Mouse (Mus musculus) myocyte (in vitro differentiated cells): Measurements from ENCODE around the gene Dhx15. TPM values are rescaled to one million over a fixed set of nuclear protein-coding genes. Genes with fewer than 3 reads are reported as not detected.

Experiments used
- H3K27me3 ChIP-seq: one replicate; pipeline ENCODE4 v1.6.1; 2011; ENCODE audit not compliant: control insufficient read depth, insufficient read depth, insufficient read length
- H3K36me3 ChIP-seq: one replicate; pipeline ENCODE4 v1.6.1; 2011; ENCODE audit not compliant: control insufficient read depth, insufficient read depth
- H3K4me2 ChIP-seq: one replicate; pipeline ENCODE4 v1.6.1; 2011; ENCODE audit warnings: low read depth, control low read depth
- H3K4me3 ChIP-seq: one replicate; pipeline ENCODE4 v1.5.1; 2011; ENCODE audit warnings: mild to moderate bottlenecking, control low read depth, moderate library complexity
- H3K79me2 ChIP-seq: one replicate; pipeline ENCODE4 v1.6.1; 2011; ENCODE audit not compliant: control insufficient read depth, insufficient read depth
- H3ac ChIP-seq: one replicate; pipeline ENCODE4 v1.6.1; 2011; ENCODE audit not compliant: control insufficient read depth, insufficient read length
- E2F4 ChIP-seq: IDR thresholded peaks from one replicate; pipeline ENCODE4 v1.6.1; 2011; ENCODE audit warnings: mild to moderate bottlenecking, control low read depth, moderate library complexity; ENCODE audit not compliant: insufficient read depth
- MAX ChIP-seq: IDR thresholded peaks from one replicate; pipeline ENCODE4 v1.6.1; 2011; ENCODE audit warnings: low read depth, mild to moderate bottlenecking, control low read depth
- MYOD1 ChIP-seq, 3 experiments: IDR thresholded peaks; one replicate each; pipeline ENCODE4 v1.6.1; 2011; ENCODE audit warnings: control low read depth in 2 of 3, low read depth in 2 of 3, mild to moderate bottlenecking in 2 of 3, moderate library complexity in 1 of 3; ENCODE audit not compliant: insufficient read length in 2 of 3, control insufficient read depth in 1 of 3
- POLR2A ChIP-seq: IDR thresholded peaks from one replicate; pipeline ENCODE4 v1.6.1; 2011; ENCODE audit warnings: low read depth, mild to moderate bottlenecking, control low read depth, moderate library complexity; ENCODE audit not compliant: insufficient read length
- POLR2AphosphoS2 ChIP-seq: IDR thresholded peaks from one replicate; pipeline ENCODE4 v1.6.1; 2011; ENCODE audit warnings: low read depth, control low read depth; ENCODE audit not compliant: insufficient read length
- REST ChIP-seq: IDR thresholded peaks from one replicate; pipeline ENCODE4 v1.6.1; 2011; ENCODE audit warnings: mild to moderate bottlenecking, control low read depth, moderate library complexity; ENCODE audit not compliant: insufficient read depth, insufficient read length
- SRF ChIP-seq: IDR thresholded peaks from one replicate; pipeline ENCODE4 v1.6.1; 2011; ENCODE audit warnings: low read depth; ENCODE audit not compliant: control insufficient read depth, insufficient read length
- TCF12 ChIP-seq: IDR thresholded peaks from one replicate; pipeline ENCODE4 v1.6.1; 2011; ENCODE audit warnings: mild to moderate bottlenecking, control low read depth; ENCODE audit not compliant: poor library complexity, insufficient read depth, severe bottlenecking
- polyA plus RNA-seq: library from polyadenylated mRNA; unstranded; fragments of >200 nt; fragmentation: generic; extraction: Trizol; gene quantifications from one replicate; pipeline ENCODE4 v1.2.1, GENCODE M21; 2012; ENCODE audit warnings: missing spikeins

The Dhx15 gene
- polyA plus RNA-seq, 1 experiment: 39.0 TPM

DNA sequence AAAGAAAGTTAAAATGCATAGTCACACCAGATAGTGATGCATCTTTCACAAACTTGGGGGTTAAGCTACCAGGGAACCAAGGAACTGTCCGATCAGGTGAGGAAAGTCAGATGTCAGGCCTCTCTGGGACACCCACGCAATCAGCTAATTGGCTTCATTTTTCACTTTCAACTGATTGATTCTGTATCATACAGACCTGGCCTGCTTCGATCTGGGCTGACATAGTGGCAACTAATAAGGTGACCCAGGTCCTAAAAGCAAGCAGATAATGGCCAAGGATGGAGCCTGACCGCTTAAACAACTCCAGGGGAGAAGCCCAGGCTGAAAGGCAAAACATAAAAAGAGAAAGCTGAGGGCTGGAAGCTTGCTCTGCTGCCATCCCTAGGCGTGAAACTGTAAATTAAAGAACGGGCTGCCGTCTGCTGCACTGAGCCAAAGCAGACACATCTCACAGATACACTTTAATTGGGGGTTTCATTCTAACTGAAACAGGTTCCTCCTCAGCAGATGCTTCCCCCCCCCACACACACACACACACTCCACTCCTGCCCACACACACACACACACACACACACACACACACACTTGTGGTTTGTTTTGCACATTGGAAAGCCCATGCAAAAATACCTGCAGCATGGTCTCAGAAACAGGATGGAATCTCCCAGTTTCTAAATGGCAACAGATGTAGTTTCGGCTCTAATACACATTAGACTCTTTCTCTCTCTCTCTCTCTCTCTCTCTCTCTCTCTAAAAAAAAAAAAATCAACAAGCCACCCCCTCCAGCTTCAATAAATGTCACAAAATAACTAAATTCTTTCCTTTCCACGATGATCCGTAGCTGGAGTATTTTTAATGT lies 79.3 kb downstream of the Dhx15 start:
- Histone ChIP-seq H3K79me2 (no peaks in the 10 kb centered on the region), H3K36me3 (no peaks in the 10 kb centered on the region), H3K4me2 (no peak overlapping the region), H3K4me3 (no peak overlapping the region), H3ac (no peak overlapping the region), H3K27me3 (peaks cover 20% of the 10 kb centered on the region)
- TF ChIP-seq E2F4: no peak
- no peak for TF ChIP-seq TCF12
- TF ChIP-seq REST: no peak
- no peak for TF ChIP-seq SRF
- TF ChIP-seq POLR2A: no peak
- no peak for TF ChIP-seq MYOD1 (IDR thresholded peaks at IDR 0.05; ENCODE audit: control insufficient read depth in 1 of 3, insufficient read length in 2 of 3, low read depth in 2 of 3)
- TF ChIP-seq MAX: no peak
- TF ChIP-seq POLR2AphosphoS2: no peak

Other genes starting within 250 kb of the Dhx15 start
- gene Sod3, start 173.3 kb upstream of the Dhx15 start, polyA plus RNA-seq: 10.9 TPM